Mouse (Mus musculus) erythroblast, embryonic 14.5 days (primary cell): ENCODE data around the gene St3gal3.

Source experiments
- GATA1 ChIP-seq: IDR thresholded peaks from 2 replicates; pipeline ENCODE4 v1.6.1; 2012; ENCODE audit warnings: low read length, inconsistent platforms, mixed read lengths
- TAL1 ChIP-seq: IDR thresholded peaks from 3 replicates; pipeline ENCODE4 v1.6.1; 2012; ENCODE audit warnings: low read length, inconsistent platforms, mixed read lengths

DNA sequence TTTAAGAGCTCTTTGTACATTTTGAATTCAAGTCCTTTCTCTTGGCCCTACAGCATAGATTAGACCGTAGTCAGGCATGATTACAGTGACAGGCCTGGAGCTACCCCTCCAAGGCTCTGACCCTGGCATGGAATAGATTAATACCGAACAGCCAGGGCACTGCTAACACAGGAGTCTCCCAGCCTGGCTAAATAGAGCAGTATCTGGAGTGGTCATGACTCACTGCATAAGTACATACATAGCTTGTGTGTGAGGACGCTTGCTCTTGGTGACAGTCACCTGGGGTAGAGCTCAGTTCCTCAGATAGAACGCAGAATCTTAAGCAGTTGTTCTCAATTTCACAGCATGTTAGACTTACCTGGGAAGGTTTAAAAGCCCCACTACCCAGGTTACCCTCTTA is 112.3 kb downstream of the St3gal3 start:
- TF ChIP-seq TAL1 (no peak), GATA1 (no peak)
